Mouse (Mus musculus) NIH3T3 (cell line): Measurements from ENCODE around the gene Ust.

ENCODE experiments used
- DNase-seq: peaks from one replicate; pipeline ENCODE4 v3.0.0-alpha.2; 2012; ENCODE audit warnings: low read depth

Gene Ust

GRCm38 (mm10) chr10:8320771-8321170 lies 197.9 kb downstream of the Ust start:
- DNase-seq, result no peak

- DNase-seq, result no peak
Observed at GRCm38 (mm10) chr10:8309435-8309834, 209.2 kb downstream of the Ust start.

- DNase-seq, result no peak
Observed at GRCm38 (mm10) chr10:8304211-8304610, 214.4 kb downstream of the Ust start.

GRCm38 (mm10) chr10:8299166-8299565 lies 219.5 kb downstream of the Ust start:
- DNase-seq, result peak; percentile 28

- DNase-seq, result no peak
Observed at GRCm38 (mm10) chr10:8297214-8297613, 221.4 kb downstream of the Ust start.

- DNase-seq, result peak; percentile 62
Observed at GRCm38 (mm10) chr10:8290661-8291060, 228.0 kb downstream of the Ust start.

- peak; percentile 42 for DNase-seq
Observed at GRCm38 (mm10) chr10:8287350-8287791, 231.3 kb downstream of the Ust start.

- no peak for DNase-seq
Observed at GRCm38 (mm10) chr10:8283991-8284390, 234.6 kb downstream of the Ust start.

GRCm38 (mm10) chr10:8277094-8277493 lies 241.5 kb downstream of the Ust start:
- no peak for DNase-seq

- DNase-seq, result no peak
Observed at GRCm38 (mm10) chr10:8269681-8270080, 248.9 kb downstream of the Ust start.

GRCm38 (mm10) chr10:8259716-8260115 lies 258.9 kb downstream of the Ust start:
- peak; percentile 41 for DNase-seq

- no peak for DNase-seq
Observed at GRCm38 (mm10) chr10:8250005-8250404, 268.6 kb downstream of the Ust start.

- DNase-seq, result peak; percentile 81
Observed at GRCm38 (mm10) chr10:8242336-8242735, 276.3 kb downstream of the Ust start.

- DNase-seq, result no peak
Observed at GRCm38 (mm10) chr10:8240703-8241102, 277.9 kb downstream of the Ust start.

- DNase-seq, result peak; percentile 90
Observed at GRCm38 (mm10) chr10:8240242-8240641, 278.4 kb downstream of the Ust start.

GRCm38 (mm10) chr10:8236780-8237571 lies 281.6 kb downstream of the Ust start:
- no peak for DNase-seq

GRCm38 (mm10) chr10:8233148-8233901 lies 285.3 kb downstream of the Ust start:
- DNase-seq, result no peak

- DNase-seq, result peak; percentile 54
Observed at GRCm38 (mm10) chr10:8232535-8232934, 286.1 kb downstream of the Ust start.

GRCm38 (mm10) chr10:8228375-8228743 lies 290.3 kb downstream of the Ust start:
- DNase-seq, result no peak

- DNase-seq, result no peak
Observed at GRCm38 (mm10) chr10:8227705-8228374, 290.8 kb downstream of the Ust start.

GRCm38 (mm10) chr10:8226650-8227049 lies 292.0 kb downstream of the Ust start:
- DNase-seq, result no peak

- DNase-seq, result peak; percentile 14
Observed at GRCm38 (mm10) chr10:8224641-8225040, 294.0 kb downstream of the Ust start.

GRCm38 (mm10) chr10:8224046-8224445 lies 294.6 kb downstream of the Ust start:
- peak; percentile 35 for DNase-seq
